Mouse (Mus musculus) layer of hippocampus, adult 9-10 months (tissue): Measurements from ENCODE around the gene Ptprg.

Experiments used
- DNase-seq: peaks from one replicate; pipeline ENCODE4 v3.0.0; 2022; ENCODE audit warnings: low spot score

Ptprg gene

DNA sequence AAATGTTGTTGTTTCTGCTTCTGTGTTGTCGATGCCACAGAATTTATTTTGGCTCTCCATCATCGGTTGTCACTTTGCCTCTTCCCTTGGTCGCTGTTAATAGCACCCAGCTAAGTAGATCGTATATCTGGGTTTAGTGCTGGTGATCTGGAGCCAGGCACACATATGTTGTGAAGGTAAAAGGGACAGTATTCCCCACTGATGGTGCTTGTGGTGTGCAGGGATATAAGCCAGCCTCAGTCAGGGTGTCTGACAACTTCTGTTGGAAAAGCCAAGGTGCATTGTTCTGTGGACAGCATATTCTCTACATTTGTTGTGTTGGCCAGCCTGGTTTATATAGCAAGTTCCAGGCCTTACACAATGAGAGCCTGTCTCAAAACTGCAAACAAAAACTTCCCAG is 428.4 kb downstream of the Ptprg start:
- DNase-seq = no peak

DNA sequence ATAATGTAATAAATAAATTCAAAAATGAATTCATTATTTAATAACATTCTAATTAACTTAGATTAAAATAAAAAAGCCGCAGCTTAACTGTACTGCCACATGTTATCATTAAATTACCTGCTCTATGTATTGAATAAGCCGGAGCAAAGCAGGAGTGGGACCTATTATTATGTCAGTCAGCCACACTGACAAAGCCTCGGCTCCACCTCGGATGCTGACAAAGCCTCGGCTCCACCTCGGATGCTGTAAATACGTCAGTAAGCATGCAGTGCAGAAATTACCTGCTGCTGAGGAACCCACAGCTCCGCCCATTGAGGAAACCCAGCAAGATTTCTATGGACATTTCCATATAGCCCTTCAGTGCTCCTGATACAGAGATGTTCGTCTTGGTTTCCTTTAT is 429.7 kb downstream of the Ptprg start:
- no peak for DNase-seq

DNA sequence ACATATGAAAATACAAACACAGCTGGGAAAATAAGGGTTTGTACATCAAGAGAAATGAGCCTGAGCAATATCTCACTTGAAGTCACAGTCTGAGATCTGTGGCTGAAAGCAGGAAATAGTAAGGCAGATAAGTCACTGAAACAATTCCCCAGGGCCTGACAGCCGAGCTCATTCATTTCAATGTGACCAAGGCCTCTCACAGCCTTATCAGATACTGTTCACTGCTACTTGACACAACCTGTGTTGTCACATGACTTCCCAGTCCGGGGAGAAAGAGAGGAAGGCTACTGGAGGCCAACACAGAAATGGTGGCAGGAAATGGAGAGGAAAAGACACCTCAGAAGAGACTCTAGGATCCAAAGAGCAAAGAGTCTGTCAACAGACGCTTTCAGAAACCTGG is 430.8 kb downstream of the Ptprg start:
- no peak for DNase-seq

DNA sequence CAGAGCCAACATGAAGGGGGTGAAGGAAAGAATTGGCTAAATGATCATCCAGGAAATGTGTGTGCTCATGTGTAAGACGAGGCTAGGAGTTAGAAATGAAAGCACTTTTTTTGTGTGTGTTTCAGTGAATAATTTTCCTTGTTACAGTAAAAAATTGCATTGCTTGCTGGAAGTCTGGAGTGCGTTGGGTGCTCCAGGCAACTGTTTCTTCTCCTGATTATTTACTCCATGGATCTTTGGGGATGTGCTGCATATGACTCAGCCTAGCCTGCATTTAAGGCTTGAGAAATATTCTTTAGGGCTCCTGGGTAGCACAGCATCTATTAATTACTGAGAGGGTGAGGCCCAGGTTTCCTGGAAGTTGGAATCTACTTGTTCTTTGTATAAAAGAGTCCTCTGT is 435.6 kb downstream of the Ptprg start:
- no peak for DNase-seq

DNA sequence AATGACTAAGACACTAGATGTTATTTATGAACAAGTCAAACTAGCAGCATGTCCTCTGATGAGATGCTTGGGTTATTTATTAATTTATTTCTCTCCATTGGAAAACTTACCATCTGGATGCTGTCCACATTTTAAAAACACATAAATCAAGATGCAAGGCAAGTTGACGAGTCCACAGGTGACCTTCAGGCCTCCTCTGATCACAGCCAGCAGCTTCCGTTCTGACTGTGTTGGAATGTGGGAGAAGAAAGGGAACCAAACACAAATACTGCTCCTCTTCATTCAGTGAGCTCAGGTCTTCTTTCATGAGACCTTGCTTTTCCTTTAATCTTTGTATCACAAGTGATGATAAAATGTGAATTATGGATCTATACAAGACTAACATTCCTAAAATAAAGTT is 437.8 kb downstream of the Ptprg start:
- DNase-seq = no peak

- DNase-seq = no peak
These were observed 438.8 kb downstream of the Ptprg start for GRCm38 (mm10) chr14:11992111-11992510.

GRCm38 (mm10) chr14:11992534-11992933 is 439.2 kb downstream of the Ptprg start:
- no peak for DNase-seq

- DNase-seq = no peak
These were observed 444.2 kb downstream of the Ptprg start for GRCm38 (mm10) chr14:11997555-11997954.

GRCm38 (mm10) chr14:11998464-11998863 is 445.1 kb downstream of the Ptprg start:
- DNase-seq = no peak

- no peak for DNase-seq
These were observed 450.7 kb downstream of the Ptprg start for GRCm38 (mm10) chr14:12004061-12004460.

DNA sequence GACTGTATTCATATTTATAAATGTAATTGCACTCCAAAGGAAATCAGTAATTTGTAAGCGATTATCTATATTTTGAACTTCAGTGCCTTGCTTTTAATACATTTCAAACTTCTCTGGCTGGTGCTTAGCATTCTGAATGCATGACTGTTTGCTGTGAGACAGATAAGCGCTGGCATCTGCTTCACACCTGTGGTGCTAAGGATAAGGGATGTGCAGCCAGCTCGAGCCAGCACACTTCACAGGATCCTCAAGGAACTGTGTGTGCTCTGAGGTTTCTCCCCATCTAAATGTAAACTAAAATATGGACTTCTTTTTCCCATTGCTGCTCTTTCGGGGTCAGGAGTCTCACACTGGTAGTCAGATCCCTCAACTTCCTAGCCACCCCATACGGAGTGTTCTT is 458.4 kb downstream of the Ptprg start:
- DNase-seq = no peak

GRCm38 (mm10) chr14:12025812-12026728 is 472.7 kb downstream of the Ptprg start:
- no peak for DNase-seq

DNA sequence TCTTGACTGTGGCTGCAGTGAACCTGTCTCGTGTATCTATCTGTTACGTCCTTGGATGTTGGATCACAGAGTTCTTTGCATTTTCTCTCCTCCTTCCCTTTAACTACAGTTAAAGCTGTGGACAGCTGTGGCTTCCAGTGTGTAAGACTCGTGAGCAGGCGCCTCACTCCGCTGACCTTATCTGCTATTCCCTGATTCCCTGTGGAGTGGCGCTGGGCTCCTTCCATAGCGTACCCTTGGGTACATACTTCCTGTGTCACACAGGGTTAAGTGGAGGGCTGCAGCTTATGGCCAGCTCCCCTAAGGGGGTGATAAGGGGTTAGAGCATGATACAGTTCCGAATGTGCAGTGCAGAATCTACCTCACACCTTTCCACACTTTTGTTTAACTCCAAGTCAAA is 473.9 kb downstream of the Ptprg start:
- DNase-seq = no peak

GRCm38 (mm10) chr14:12029926-12030325 is 476.6 kb downstream of the Ptprg start:
- no peak for DNase-seq

GRCm38 (mm10) chr14:12036530-12037283 is 483.4 kb downstream of the Ptprg start:
- no peak for DNase-seq

GRCm38 (mm10) chr14:12039743-12040142 is 486.4 kb downstream of the Ptprg start:
- DNase-seq = no peak

GRCm38 (mm10) chr14:12041566-12041965 is 488.2 kb downstream of the Ptprg start:
- no peak for DNase-seq

DNA sequence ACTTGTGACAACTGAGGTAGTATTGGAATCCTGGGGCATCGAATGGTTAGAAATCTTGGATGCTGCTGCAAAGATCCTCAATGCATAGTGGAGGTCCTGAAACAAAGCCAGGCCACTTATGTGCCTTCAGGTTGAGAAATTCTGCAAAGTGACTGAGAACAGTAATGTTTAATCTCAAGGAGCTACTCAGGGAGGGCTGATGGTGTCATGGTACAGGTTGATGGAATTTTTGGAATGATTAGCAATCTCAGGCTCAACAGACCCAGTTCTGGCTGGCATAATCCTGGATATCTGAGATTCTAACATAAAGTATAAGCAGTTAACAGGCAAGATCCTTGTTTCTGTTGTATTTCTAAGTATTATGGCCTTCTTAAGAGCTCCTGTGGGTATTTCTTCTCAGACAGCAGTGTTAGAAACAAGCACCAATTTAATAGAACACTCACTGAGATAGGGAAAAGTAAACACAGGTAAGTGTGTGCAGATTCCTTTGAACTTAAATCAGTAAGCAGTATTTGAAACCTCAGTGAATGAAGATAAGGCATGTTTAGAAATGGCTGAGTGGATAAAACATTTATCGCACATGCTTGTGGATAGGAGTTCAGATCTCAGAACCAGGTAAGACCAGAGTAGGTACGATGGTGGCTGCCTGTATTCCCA is 493.0 kb downstream of the Ptprg start:
- no peak for DNase-seq

DNA sequence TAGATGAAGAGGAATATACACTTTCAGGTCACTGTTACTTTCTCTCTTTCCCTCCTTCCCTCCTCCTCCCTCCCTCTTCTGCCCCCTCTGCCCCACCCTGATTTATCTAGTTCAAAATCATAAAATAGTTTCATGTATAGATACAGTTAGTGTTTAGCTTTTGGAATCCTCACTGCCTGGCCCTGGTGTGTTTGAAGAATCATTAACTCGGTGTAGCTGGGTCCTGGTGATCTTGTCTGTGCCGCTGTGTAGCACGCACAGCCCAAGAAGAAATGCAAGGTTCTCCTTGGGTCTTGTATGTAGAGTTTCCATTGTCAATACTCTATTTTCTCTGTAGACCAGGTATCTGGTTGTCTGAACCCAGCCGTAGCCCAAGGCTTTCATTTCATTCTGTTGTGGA is 494.3 kb downstream of the Ptprg start:
- DNase-seq = no peak

DNA sequence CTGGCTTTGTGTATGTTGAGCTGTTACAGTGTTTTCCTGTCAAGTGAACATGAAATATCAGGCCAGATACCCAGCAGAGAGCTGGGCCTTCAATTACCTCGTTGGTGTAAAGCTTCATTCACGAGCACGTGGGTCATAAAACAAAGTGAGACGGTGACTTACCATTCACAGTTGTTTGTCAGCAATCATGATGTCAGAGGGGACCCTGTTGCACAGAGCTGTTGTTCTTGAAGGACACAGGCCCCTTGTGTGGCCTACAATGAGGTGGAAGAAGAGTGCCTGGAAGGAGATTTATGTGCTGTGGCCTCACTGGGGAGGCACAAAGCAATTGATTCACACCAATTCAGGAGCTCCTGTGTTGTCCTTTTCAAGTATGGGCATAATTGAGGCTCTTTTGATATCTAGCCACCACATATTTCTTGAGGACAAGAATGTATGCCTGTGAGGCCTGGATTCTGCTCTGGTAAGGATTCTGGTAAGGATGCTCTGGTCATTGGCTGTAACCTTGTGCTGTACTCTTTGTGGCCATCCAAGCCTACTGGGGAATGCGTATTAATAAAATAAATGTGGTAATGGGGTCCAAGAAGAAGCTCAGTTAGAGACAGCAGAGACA is 503.7 kb downstream of the Ptprg start:
- no peak for DNase-seq

GRCm38 (mm10) chr14:12057856-12058255 is 504.5 kb downstream of the Ptprg start:
- DNase-seq = no peak

DNA sequence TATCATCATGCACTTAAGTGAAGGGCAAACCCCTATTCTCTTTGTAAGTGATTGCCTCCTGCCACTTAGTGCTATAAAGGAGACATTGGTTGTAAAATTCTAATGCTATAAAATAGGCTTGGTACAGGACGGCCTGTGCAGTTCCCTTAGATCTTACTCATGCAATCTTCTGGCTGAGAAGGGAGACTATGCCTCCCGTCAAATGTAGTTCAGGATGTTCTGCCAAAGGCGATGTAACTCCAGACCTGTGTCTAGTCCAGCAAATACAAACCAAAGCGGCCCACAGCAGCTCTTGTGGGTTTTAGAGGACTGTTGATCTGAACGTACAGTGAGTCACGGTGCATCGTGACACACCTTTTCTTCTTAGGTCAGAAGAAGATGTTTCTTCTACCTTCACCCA is 505.8 kb downstream of the Ptprg start:
- no peak for DNase-seq
